Comparison of ENCODE assay signal across 7 mouse cellular contexts in the genomic region with DNA sequence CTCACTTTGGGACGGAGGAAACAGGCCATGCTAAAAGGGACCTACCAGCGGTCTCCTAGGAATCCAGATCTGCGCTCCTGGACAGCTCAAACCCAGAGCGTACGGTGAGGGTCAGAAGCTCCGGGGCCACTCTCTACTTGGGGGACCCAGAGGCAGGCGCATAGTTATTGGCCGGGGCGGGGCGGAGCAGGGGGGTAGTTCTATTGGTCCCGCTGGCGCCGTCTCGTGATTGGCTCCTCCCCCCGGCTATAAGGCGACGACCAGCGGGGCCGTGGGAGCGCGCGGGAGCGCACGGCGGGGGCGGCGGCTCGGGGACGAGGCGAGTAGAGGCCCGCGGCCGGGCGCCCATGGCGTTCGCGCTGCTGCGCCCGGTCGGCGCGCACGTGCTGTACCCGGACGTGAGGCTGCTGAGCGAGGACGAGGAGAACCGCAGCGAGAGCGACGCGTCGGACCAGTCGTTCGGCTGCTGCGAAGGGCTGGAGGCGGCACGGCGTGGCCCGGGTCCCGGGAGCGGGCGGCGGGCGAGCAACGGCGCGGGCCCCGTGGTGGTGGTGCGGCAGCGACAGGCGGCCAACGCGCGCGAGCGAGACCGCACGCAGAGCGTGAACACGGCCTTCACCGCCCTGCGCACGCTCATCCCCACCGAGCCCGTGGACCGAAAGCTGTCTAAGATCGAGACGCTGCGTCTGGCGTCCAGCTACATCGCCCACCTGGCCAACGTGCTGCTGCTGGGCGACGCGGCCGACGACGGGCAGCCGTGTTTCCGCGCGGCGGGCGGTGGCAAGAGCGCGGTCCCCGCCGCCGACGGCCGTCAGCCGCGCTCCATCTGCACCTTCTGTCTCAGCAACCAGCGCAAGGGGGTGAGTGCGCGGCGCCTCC. TPM values are rescaled to one million over a fixed set of nuclear protein-coding genes. Genes with fewer than 3 reads are reported as not detected.
A peak's percentile ranks its signal among the peaks of the same experiment; 100 is the strongest.
DNase-seq lines count a peak whose midpoint lies in the region; ATAC-seq and TF ChIP-seq lines count a peak whose summit lies in the region.

Tcf15 (plus strand) TSS at position 283 of the 879 bp plus-strand sequence.

- H3K4me3 ChIP-seq in hindbrain, postnatal 0 days (ENCODE audit: low read length), result peak within 1 kb of the TSS; percentile 38
- peak within 1 kb of the TSS; percentile 51 for H3K4me3 ChIP-seq in liver, embryonic 13.5 days (replicated peaks)
- H3K4me3 ChIP-seq in neural tube, embryonic 12.5 days, result peak within 1 kb of the TSS; percentile 54

- H3K9me3 ChIP-seq in hindbrain, postnatal 0 days (ENCODE audit: low read length), result no peaks in the 10 kb centered on the region
- no peaks in the 10 kb centered on the region for H3K9me3 ChIP-seq in liver, embryonic 13.5 days (replicated peaks)
- no peaks in the 10 kb centered on the region for H3K9me3 ChIP-seq in neural tube, embryonic 12.5 days

- no peaks in the 10 kb centered on the region for H3K36me3 ChIP-seq in hindbrain, postnatal 0 days (ENCODE audit: insufficient read depth, low read length)
- H3K36me3 ChIP-seq in liver, embryonic 13.5 days, result no peaks in the 10 kb centered on the region
- no peaks in the 10 kb centered on the region for H3K36me3 ChIP-seq in neural tube, embryonic 12.5 days

- peak; percentile 84 for DNase-seq in adrenal gland, adult 2 months
- peak; percentile 61 for DNase-seq in c-Kit-positive CD71-positive TER-119-negative erythroid progenitor cells, embryonic 14.5 days (ENCODE audit: low read depth)
- DNase-seq in gastrocnemius, postnatal 36 days, result peak; percentile 62 to 77
- peak; percentile 51 for DNase-seq in hindbrain, postnatal 0 days (ENCODE audit: low spot score)
- DNase-seq in liver, embryonic 13.5 days, result peak; percentile 15

- H3K4me1 ChIP-seq in hindbrain, postnatal 0 days (ENCODE audit: insufficient read depth, low read length), result peaks cover 5% of the 10 kb centered on the region; the same call in 1 of the 2 replicates
- H3K4me1 ChIP-seq in liver, embryonic 13.5 days (replicated peaks), result peaks cover 22% of the 10 kb centered on the region
- peaks cover 52% of the 10 kb centered on the region for H3K4me1 ChIP-seq in neural tube, embryonic 12.5 days

- WGBS in hindbrain, postnatal 0 days, result under 1% methylated on average over 100 of the region's 118 CpGs
- 1% methylated on average over 115 of the region's 118 CpGs for WGBS in liver, embryonic 13.5 days (ENCODE audit: insufficient replicate concordance)
- WGBS in neural tube, embryonic 12.5 days, result under 1% methylated on average over 118 of the region's 118 CpGs

- H3K27me3 ChIP-seq in hindbrain, postnatal 0 days (ENCODE audit: insufficient read depth, low read length), result peaks cover 19% of the 10 kb centered on the region; the same call in 1 of the 2 replicates
- peaks cover 83% of the 10 kb centered on the region for H3K27me3 ChIP-seq in liver, embryonic 13.5 days
- H3K27me3 ChIP-seq in neural tube, embryonic 12.5 days (replicated peaks), result peaks cover 11% of the 10 kb centered on the region

- H3K27ac ChIP-seq in hindbrain, postnatal 0 days, result no peak within 1 kb of the TSS
- H3K27ac ChIP-seq in liver, embryonic 13.5 days, result no peak within 1 kb of the TSS
- H3K27ac ChIP-seq in neural tube, embryonic 12.5 days, result no peak within 1 kb of the TSS

- intact Hi-C loops in gastrocnemius, postnatal 36 days (cut with DNase I), result loop anchor here (5.0 kb wide), 1 partner anchor 49 kb away; no protein-coding TSS in a partner anchor

- ATAC-seq in hindbrain, postnatal 0 days, result peak; percentile 52
- peak; percentile 79 for ATAC-seq in liver, embryonic 13.5 days (ENCODE audit: low read depth)
- ATAC-seq in neural tube, embryonic 12.5 days (ENCODE audit: low FRiP score, low read depth), result peak; percentile 83
- ATAC-seq in inflammation-experienced regulatory T-cells, adult 6 months, result no peak

- peak within 1 kb of the TSS; percentile 68 for H3K4me2 ChIP-seq in hindbrain, postnatal 0 days (ENCODE audit: low read depth, low read length)
- peak within 1 kb of the TSS; percentile 68 for H3K4me2 ChIP-seq in liver, embryonic 13.5 days
- peak within 1 kb of the TSS; percentile 92 for H3K4me2 ChIP-seq in neural tube, embryonic 12.5 days (replicated peaks)

- TF ChIP-seq CTCF in hindbrain, postnatal 0 days (IDR thresholded peaks at IDR 0.05; ENCODE audit: low read depth), result no peak

- H3K9ac ChIP-seq in hindbrain, postnatal 0 days (replicated peaks; ENCODE audit: low read length), result peak within 1 kb of the TSS; percentile 33; the same call in 1 of the 2 replicates
- 0 out of 2 replicates have a peak within 1 kb of the TSS, but pooled peaks have one; percentile 17 for H3K9ac ChIP-seq in liver, embryonic 13.5 days
- H3K9ac ChIP-seq in neural tube, embryonic 12.5 days, result peak within 1 kb of the TSS; percentile 61

RNA-seq across cellular contexts. Expression of gene Tcf15, which starts in this region (rescaled TPM):
- 1 to 10 TPM; 2.8 to 5.7 TPM for total RNA-seq in adrenal gland, adult 2 months (2021)
- 19.0 and 32.0 TPM in 2 replicates for polyA plus RNA-seq in adrenal gland, adult 2 months (2012; rRNA removed)
- 10 to 100 TPM; 15.7 to 17.4 TPM for total RNA-seq in gastrocnemius, postnatal 36 days (2021)
- total RNA-seq in hindbrain, postnatal 0 days (2014; rRNA removed), result 4.9 TPM in 1 of 2 replicates, not detected in the other
- 0.74 and 1.2 TPM in 2 replicates for polyA plus RNA-seq in hindbrain, postnatal 0 days (2015; fragmentation: Nextera tagmentation; extraction: Ambion mirVana)
- 0.27 and 0.33 TPM in 2 replicates for polyA plus RNA-seq in liver, embryonic 13.5 days (2015; fragmentation: Nextera tagmentation; extraction: Ambion mirVana)
- polyA plus RNA-seq in neural tube, embryonic 12.5 days (2016; fragmentation: Nextera tagmentation; extraction: Ambion mirVana), result 22.6 and 26.3 TPM in 2 replicates
- polyA plus RNA-seq in inflammation-experienced regulatory T-cells, adult 6 months (2017; shearing (Covaris generic)), result not detected

Comparison
In these comparisons a context has a peak if more than half of its experiments do, and no peak if none do; other contexts are left out.
1. Peak in DNase-seq, ATAC-seq, H3K4me3 ChIP-seq, H3K9ac ChIP-seq and H3K4me2 ChIP-seq in liver, embryonic 13.5 days; RNA of the gene not detected or under 1 TPM.
2. DNase-seq: peak in every context shown above with its lines; median percentile 84 in adrenal gland, adult 2 months; 70 in gastrocnemius, postnatal 36 days; 61 in c-Kit-positive CD71-positive TER-119-negative erythroid progenitor cells, embryonic 14.5 days; 51 in hindbrain, postnatal 0 days; 15 in liver, embryonic 13.5 days.